Mouse (Mus musculus): ENCODE measurements around the gene Coro1c.

Coro1c gene

DNA sequence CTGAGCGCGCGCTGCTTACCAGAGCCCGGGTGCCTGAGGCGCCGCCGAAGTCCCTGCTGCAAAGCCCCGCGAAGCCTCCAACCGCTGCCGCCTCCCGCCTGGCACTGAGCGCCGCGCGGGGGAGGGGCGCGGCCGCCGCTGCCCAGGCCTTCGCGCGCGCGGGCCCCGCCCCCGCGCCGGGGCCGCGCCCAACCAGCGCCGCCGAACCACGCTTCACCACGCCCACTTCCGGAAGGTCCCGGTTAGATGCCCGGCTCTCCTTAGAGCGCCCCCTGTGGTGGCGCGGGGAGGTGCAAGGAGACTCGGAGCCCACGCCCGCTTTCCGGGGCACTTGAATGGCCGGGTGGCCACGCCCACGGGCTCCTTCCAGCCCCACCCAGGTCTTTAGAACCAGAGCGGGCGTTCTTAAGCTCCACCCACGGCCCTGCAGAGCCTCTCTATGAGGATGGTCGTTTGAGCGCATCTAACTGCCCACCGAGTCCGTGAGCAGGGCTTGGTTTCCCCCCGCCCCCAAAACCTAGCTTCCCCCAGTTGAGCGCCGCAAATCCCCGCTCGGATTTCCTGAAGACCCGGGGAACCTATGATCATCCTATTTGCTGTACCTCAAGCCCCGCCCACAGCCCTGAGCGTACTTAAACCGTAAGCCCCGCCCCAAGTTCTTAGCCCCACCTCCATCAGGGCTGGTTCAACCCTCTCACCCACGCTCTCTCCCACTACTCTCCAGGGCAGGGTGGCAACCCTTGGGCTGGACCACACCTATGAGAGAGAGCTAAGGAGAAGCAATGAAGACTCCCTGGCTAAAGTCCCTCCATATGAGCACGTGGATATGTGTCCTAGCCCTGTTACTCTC, at the start of gene Coro1c:
Coro1c (minus strand) TSS at position 167 of the 850 bp plus-strand sequence.
- DNase-seq (ENCODE audit: low read depth, low spot score), result peak; percentile 98

GRCm38 (mm10) chr5:113956510-113956909, 48.0 kb upstream of the Coro1c start:
- peak; percentile 93 for DNase-seq (ENCODE audit: low read depth, low spot score)

- no peak for DNase-seq (ENCODE audit: low read depth, low spot score)
These were observed 47.1 kb upstream of the Coro1c start for GRCm38 (mm10) chr5:113955691-113956090.

DNA sequence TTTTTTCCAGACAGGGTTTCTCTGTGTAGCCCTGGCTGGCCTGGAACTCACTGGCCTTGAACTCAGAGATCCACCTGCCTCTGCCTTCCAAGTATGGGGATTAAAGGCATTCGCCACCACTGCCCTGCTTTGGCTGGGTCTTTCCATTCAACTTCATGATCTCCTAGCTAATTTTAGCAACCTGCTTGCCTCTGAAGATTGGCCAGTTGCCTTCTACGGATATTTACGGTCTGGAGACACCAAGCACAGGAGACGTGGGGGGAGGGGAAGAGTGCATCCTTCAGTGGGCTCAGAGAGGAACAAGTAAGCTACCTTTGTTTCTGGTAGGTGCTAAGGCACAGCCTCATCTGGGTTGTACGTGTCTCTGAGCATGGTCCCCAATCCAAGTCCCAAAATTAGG, 46.7 kb upstream of the Coro1c start:
- DNase-seq (ENCODE audit: low read depth, low spot score), result no peak

DNA sequence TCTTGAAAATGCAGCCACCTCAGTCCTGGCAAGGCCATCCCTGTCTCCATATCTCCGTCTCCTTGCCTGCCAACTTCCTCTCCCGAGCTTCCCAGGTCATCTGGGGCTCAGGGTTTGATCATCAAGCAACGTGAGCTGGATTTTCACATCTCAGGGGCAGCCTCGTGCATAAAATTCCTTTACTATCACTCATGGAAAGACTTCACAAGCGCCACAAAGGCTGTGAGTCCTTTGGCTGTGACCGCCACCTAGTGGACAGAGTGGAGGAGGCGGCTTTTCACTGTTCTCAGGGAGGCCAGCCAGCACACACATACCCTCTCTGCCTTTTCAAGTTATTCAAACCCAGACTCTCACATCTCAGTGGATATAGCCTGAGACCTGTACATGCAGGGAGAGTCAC, 45.9 kb upstream of the Coro1c start:
- peak; percentile 97 for DNase-seq (ENCODE audit: low read depth, low spot score)

DNA sequence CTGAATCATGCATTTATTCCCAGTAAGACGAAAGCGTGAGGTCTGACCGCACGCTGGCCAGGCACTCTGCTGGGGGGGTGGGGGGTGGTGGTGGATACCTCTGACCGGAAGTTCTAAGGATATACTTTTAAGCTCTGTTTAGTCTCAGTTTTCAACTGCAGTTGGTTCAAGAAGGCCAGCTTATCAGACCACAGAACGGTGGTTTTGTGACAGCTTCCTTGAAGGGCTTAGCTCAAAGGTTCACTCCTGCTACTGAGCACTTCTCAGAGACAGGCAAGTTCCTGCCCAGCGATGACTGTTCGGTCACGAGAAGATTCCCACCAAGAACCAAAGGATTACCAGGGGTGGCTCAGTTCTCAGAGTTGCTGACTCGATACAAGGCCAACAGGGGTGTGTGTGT, 44.0 kb upstream of the Coro1c start:
- no peak for DNase-seq (ENCODE audit: low read depth, low spot score)

GRCm38 (mm10) chr5:113951693-113952071, 43.1 kb upstream of the Coro1c start:
- DNase-seq (ENCODE audit: low read depth, low spot score), result no peak

- DNase-seq (ENCODE audit: low read depth, low spot score), result no peak
These were observed 42.5 kb upstream of the Coro1c start for GRCm38 (mm10) chr5:113950786-113951692.

DNA sequence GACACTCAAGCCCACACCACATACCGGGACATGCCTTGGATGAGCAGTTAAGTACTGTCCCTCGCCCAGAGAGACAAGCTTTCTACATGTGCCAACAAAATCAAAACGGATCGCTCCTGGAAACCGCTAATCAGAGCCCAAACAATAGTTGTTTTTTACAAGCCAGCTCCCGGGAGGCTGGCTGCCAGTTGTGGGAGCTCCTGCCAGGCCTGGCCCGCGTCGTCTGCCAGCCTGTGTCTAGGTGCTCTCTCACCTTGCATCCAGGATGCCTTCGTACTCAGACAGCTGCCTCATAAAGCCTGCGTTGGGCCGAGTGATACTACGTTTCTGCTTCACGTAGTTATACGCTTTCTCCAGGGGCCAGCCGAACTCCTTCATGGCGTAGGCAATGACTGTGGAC, 41.6 kb upstream of the Coro1c start:
- no peak for DNase-seq (ENCODE audit: low read depth, low spot score)

DNA sequence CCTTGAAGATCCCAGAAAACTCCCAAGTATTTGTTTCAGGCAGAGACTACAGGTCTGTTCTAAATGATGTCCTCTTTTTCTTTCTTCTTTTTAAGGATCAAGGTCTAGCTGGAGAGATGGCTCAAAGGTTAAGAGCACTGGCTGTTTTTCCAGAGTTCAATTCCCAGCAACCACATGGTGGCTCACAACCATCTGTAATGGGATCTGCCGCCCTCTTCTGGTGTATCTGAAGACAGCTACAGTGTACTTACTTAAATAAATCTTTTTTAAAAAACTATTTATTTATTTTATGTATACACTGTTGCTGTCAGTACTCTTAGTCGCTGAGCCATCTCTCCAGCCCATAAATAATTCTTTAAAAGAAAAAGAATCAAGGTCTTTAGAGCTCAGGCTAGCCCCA, 38.7 kb upstream of the Coro1c start:
- no peak for DNase-seq (ENCODE audit: low read depth, low spot score)

GRCm38 (mm10) chr5:113945126-113945525, 36.6 kb upstream of the Coro1c start:
- no peak for DNase-seq (ENCODE audit: low read depth, low spot score)

DNA sequence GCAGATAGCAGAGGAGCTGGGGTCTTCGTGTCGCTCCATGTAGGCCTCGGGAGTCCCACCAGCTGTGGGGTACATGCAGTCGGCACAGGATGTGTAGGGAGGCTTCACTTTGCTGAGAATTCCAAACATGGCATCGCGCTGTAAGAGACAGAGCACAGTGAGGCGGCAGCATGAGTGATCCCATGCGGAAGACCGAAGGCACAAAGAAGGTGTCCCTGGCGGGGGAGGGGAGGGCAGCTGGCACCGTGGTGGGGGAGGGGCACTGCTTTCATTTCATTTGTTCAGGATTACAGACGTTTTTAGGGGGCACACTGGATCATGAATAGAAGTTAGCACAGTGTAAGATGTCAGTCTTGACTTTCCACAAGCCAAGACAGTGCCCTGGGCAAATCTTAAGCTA, 34.8 kb upstream of the Coro1c start:
- DNase-seq (ENCODE audit: low read depth, low spot score), result no peak

GRCm38 (mm10) chr5:113942580-113942979, 34.0 kb upstream of the Coro1c start:
- peak; percentile 39 for DNase-seq (ENCODE audit: low read depth, low spot score)

DNA sequence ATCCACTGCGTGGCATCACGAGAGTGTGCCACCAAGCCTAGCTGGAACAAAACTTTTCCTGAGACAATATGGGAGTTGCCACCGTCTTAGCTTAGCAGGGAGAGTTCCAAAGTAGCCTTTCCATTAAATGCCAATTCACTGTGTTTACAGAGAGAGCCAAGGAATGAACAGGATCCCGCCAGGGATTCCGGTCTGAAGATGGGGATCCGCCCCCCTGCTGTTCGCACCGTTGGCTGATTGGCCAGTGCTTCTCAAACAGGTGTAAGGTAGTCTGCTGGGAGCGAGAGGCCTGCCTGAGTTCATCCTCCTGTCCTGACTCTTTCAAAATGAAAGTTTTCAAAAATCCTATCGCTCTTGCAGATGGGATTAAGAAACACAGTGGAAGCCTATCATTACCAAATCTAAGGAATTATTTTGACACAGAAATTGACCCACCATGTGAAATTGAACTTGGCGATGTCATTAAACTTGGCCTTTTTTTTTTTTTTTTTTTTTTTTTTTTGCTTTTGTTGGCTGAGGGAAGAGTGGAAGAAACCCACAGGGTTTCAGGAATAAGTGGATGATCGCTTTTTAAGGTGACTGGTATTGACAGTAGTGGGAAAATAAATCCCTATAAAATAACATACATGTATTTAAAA, 30.8 kb upstream of the Coro1c start:
- DNase-seq (ENCODE audit: low read depth, low spot score), result no peak

GRCm38 (mm10) chr5:113937650-113938049, 29.1 kb upstream of the Coro1c start:
- DNase-seq (ENCODE audit: low read depth, low spot score), result no peak

- DNase-seq (ENCODE audit: low read depth, low spot score), result no peak
These were observed 25.3 kb upstream of the Coro1c start for GRCm38 (mm10) chr5:113933889-113934288.

GRCm38 (mm10) chr5:113933480-113933879, 24.9 kb upstream of the Coro1c start:
- peak; percentile 27 for DNase-seq (ENCODE audit: low read depth, low spot score)

GRCm38 (mm10) chr5:113932310-113932709, 23.8 kb upstream of the Coro1c start:
- no peak for DNase-seq (ENCODE audit: low read depth, low spot score)

- DNase-seq (ENCODE audit: low read depth, low spot score), result peak; percentile 93
These were observed 22.4 kb upstream of the Coro1c start for GRCm38 (mm10) chr5:113930648-113931609.

GRCm38 (mm10) chr5:113929950-113930647, 21.5 kb upstream of the Coro1c start:
- peak; percentile 94 for DNase-seq (ENCODE audit: low read depth, low spot score)
